Mouse (Mus musculus): ENCODE data around the gene Tmem184a.

The Tmem184a gene

GRCm38 (mm10) chr5:139812398-139813125, 7.2 kb downstream of the Tmem184a start:
- no peak for DNase-seq

- DNase-seq: no peak
Measured at GRCm38 (mm10) chr5:139811677-139812397, 7.9 kb downstream of the Tmem184a start.

- DNase-seq: no peak
Measured at GRCm38 (mm10) chr5:139809397-139809796, 10.3 kb downstream of the Tmem184a start.

GRCm38 (mm10) chr5:139805924-139806323, 13.8 kb downstream of the Tmem184a start:
- DNase-seq: no peak

- no peak for DNase-seq
Measured at GRCm38 (mm10) chr5:139804573-139805111, 15.1 kb downstream of the Tmem184a start.

GRCm38 (mm10) chr5:139804107-139804551, 15.6 kb downstream of the Tmem184a start:
- no peak for DNase-seq

GRCm38 (mm10) chr5:139803601-139804102, 16.1 kb downstream of the Tmem184a start:
- peak; percentile 85 for DNase-seq

- no peak for DNase-seq
Measured at GRCm38 (mm10) chr5:139803165-139803564, 16.6 kb downstream of the Tmem184a start.

- no peak for DNase-seq
Measured at GRCm38 (mm10) chr5:139801880-139802279, 17.8 kb downstream of the Tmem184a start.

GRCm38 (mm10) chr5:139801231-139801630, 18.5 kb downstream of the Tmem184a start:
- DNase-seq: no peak

- DNase-seq: no peak
Measured at GRCm38 (mm10) chr5:139799801-139800590, 19.7 kb downstream of the Tmem184a start.

- no peak for DNase-seq
Measured at GRCm38 (mm10) chr5:139799041-139799440, 20.7 kb downstream of the Tmem184a start.

GRCm38 (mm10) chr5:139798168-139798900, 21.4 kb downstream of the Tmem184a start:
- DNase-seq: no peak

GRCm38 (mm10) chr5:139797473-139798167, 22.1 kb downstream of the Tmem184a start:
- DNase-seq: peak; percentile 93

- DNase-seq: peak; percentile 94
Measured at GRCm38 (mm10) chr5:139796900-139797299, 22.8 kb downstream of the Tmem184a start.

- DNase-seq: no peak
Measured at GRCm38 (mm10) chr5:139796001-139796620, 23.6 kb downstream of the Tmem184a start.

GRCm38 (mm10) chr5:139794938-139795337, 24.8 kb downstream of the Tmem184a start:
- peak; percentile 31 for DNase-seq

GRCm38 (mm10) chr5:139794137-139794536, 25.6 kb downstream of the Tmem184a start:
- no peak for DNase-seq

- DNase-seq: peak; percentile 80
Measured at GRCm38 (mm10) chr5:139793338-139794089, 26.2 kb downstream of the Tmem184a start.

GRCm38 (mm10) chr5:139792966-139793337, 26.8 kb downstream of the Tmem184a start:
- peak; percentile 34 for DNase-seq

Data from kidney, postnatal 14 days (tissue).